26 mouse cellular contexts compared by ENCODE assay signal in genomic region chr12:4811705-4812104, GRCm38 (mm10). TPM values are rescaled to one million over a fixed set of nuclear protein-coding genes. Genes with fewer than 3 reads are reported as not detected.
DNase-seq lines count a peak whose midpoint lies in the region; ATAC-seq and TF ChIP-seq lines count a peak whose summit lies in the region.
"Had no signal": no experiment of that assay in that cellular context is flagged by ENCODE, and none has a peak within 500 bp of the region (broad histone marks: within the 10 kb centered on the region; RNA-seq: fewer than 3 reads in every experiment).

No protein-coding gene starts in this region.

- no peak overlapping the region for H3K4me2 ChIP-seq in kidney, embryonic 16.5 days (replicated peaks; ENCODE audit: low read depth, low read length)
- no peak overlapping the region for H3K4me2 ChIP-seq in lung, embryonic 14.5 days
- H3K4me2 ChIP-seq: embryonic facial prominence, embryonic 13.5 days; forebrain, embryonic 13.5 days; heart, embryonic 13.5 days; hindbrain, embryonic 14.5 days had no signal

- H3K27ac ChIP-seq in kidney, adult 2 months (ENCODE audit: insufficient read depth, low read depth, low read length), result peak overlapping the region; percentile 64; the same call in 1 of the 2 replicates
- no peak overlapping the region; the same call in 1 of the 2 replicates for H3K27ac ChIP-seq in kidney, embryonic 16.5 days (ENCODE audit: low read length)
- H3K27ac ChIP-seq in lung, embryonic 14.5 days (ENCODE audit: low read depth), result no peak overlapping the region
- H3K27ac ChIP-seq: embryonic facial prominence, embryonic 13.5 days; forebrain, embryonic 10.5 days; forebrain, embryonic 13.5 days; heart, adult 2 months; heart, embryonic 10.5 days; heart, embryonic 13.5 days; hindbrain, embryonic 14.5 days had no signal

- H3K9ac ChIP-seq in kidney, embryonic 16.5 days (replicated peaks; ENCODE audit: low read length), result no peak overlapping the region
- H3K9ac ChIP-seq in lung, embryonic 14.5 days, result no peak overlapping the region
- H3K9ac ChIP-seq: embryonic facial prominence, embryonic 13.5 days; forebrain, embryonic 13.5 days; heart, embryonic 13.5 days; hindbrain, embryonic 14.5 days had no signal

- peak; percentile 65; the same call in 1 of the 2 replicates for ATAC-seq in kidney, embryonic 16.5 days (ENCODE audit: low FRiP score, low TSS enrichment)
- no peak for ATAC-seq in lung, embryonic 14.5 days (ENCODE audit: insufficient read depth)
- ATAC-seq: CD4-positive, CD25-positive, alpha-beta regulatory T cell, adult 4 months; forebrain, embryonic 13.5 days; forebrain, embryonic 16.5 days had no signal

- TF ChIP-seq CTCF in kidney, adult 2 months (conservative IDR thresholded peaks at IDR 0.05; ENCODE audit: insufficient read depth, insufficient read length, low read depth, low read length), result no peak
- TF ChIP-seq CTCF in lung, embryonic 14.5 days (IDR thresholded peaks at IDR 0.05; ENCODE audit: low read depth), result no peak

- H3K9me3 ChIP-seq in kidney, embryonic 16.5 days (ENCODE audit: low read length), result peaks cover 5% of the 10 kb centered on the region
- H3K9me3 ChIP-seq in lung, embryonic 14.5 days (ENCODE audit: low read depth, low read length), result no peaks in the 10 kb centered on the region
- H3K9me3 ChIP-seq: embryonic facial prominence, embryonic 13.5 days; heart, embryonic 10.5 days had no signal

- 36% methylated on average over 3 of the region's 3 CpGs for WGBS in kidney, adult 2 months
- WGBS in kidney, embryonic 16.5 days, result 37% methylated on average over 3 of the region's 3 CpGs
- 17% methylated on average over 3 of the region's 3 CpGs for WGBS in lung, embryonic 14.5 days

- no peaks in the 10 kb centered on the region for H3K36me3 ChIP-seq in kidney, adult 2 months (ENCODE audit: control insufficient read depth, insufficient read depth, low read length)
- no peaks in the 10 kb centered on the region for H3K36me3 ChIP-seq in kidney, embryonic 16.5 days (ENCODE audit: insufficient read depth, low read length)
- H3K36me3 ChIP-seq in lung, embryonic 14.5 days (ENCODE audit: insufficient read depth), result no peaks in the 10 kb centered on the region
- H3K36me3 ChIP-seq: embryonic facial prominence, embryonic 13.5 days; forebrain, embryonic 10.5 days; heart, embryonic 10.5 days; heart, embryonic 13.5 days had no signal

- no peak for DNase-seq in kidney, adult 2 months
- no peak for DNase-seq in kidney, adult 18-20 months
- DNase-seq in kidney, adult 8-10 months, result no peak
- peak; percentile 18 for DNase-seq in lung, embryonic 14.5 days
- no peak for DNase-seq in lung, postnatal 36 days
- DNase-seq: adrenal gland, adult 2 months; adrenal gland, postnatal 14 days; cerebellum, adult 11 months; cerebellum, adult 2 months; cerebellum, adult 9-11 months; cerebellum, postnatal 25 days; gastrocnemius, postnatal 10 days; gastrocnemius, postnatal 36 days; heart, adult 2 months; heart, postnatal 14 days; heart, postnatal 4 days had no signal

- no peak for TF ChIP-seq POLR2A in kidney, adult 2 months (IDR thresholded peaks at IDR 0.05; ENCODE audit: low read depth, low read length)

- H3K4me1 ChIP-seq in kidney, adult 2 months (ENCODE audit: control insufficient read depth, insufficient read depth, low read length), result peaks cover 9% of the 10 kb centered on the region; the same call in 1 of the 2 replicates
- peaks cover 8% of the 10 kb centered on the region for H3K4me1 ChIP-seq in kidney, embryonic 16.5 days (ENCODE audit: insufficient read depth, low read length)
- H3K4me1 ChIP-seq in lung, embryonic 14.5 days (ENCODE audit: insufficient read depth), result no peaks in the 10 kb centered on the region

- H3K4me3 ChIP-seq in kidney, adult 2 months (ENCODE audit: insufficient read depth, low read depth, low read length), result no peak overlapping the region
- H3K4me3 ChIP-seq in kidney, embryonic 16.5 days (ENCODE audit: low read length), result no peak overlapping the region
- no peak overlapping the region for H3K4me3 ChIP-seq in lung, embryonic 14.5 days (ENCODE audit: low read depth, low read length)
- H3K4me3 ChIP-seq: embryonic facial prominence, embryonic 13.5 days; forebrain, embryonic 10.5 days; forebrain, embryonic 13.5 days; heart, adult 2 months; heart, embryonic 10.5 days; heart, embryonic 13.5 days had no signal

- H3K27me3 ChIP-seq in kidney, adult 2 months (replicated peaks; ENCODE audit: control insufficient read depth, insufficient read depth, low read length), result no peaks in the 10 kb centered on the region
- no peaks in the 10 kb centered on the region for H3K27me3 ChIP-seq in kidney, embryonic 16.5 days (ENCODE audit: insufficient read depth, low read length)
- H3K27me3 ChIP-seq in lung, embryonic 14.5 days (ENCODE audit: insufficient read depth, low read length), result no peaks in the 10 kb centered on the region
- H3K27me3 ChIP-seq: embryonic facial prominence, embryonic 13.5 days; forebrain, embryonic 13.5 days; heart, embryonic 13.5 days had no signal

RNA-seq across cellular contexts. Expression of gene Sf3b6, which starts 5.6 kb away (rescaled TPM):
- 79.8 and 83.7 TPM in 2 replicates for polyA plus RNA-seq in kidney, adult 2 months (2012; rRNA removed)
- polyA plus RNA-seq in kidney, embryonic 16.5 days (2015; fragmentation: Nextera tagmentation; extraction: Ambion mirVana), result 162 and 190 TPM in 2 replicates
- polyA plus RNA-seq in lung, embryonic 14.5 days (2014; fragmentation: Nextera tagmentation; extraction: Ambion mirVana), result 258 and 261 TPM in 2 replicates

RNA-seq across cellular contexts. Expression of gene Fkbp1b, which starts 29.7 kb away (rescaled TPM):
- polyA plus RNA-seq in kidney, adult 2 months (2012; rRNA removed), result 2.1 and 4.8 TPM in 2 replicates
- polyA plus RNA-seq in kidney, embryonic 16.5 days (2015; fragmentation: Nextera tagmentation; extraction: Ambion mirVana), result 7.4 and 9.5 TPM in 2 replicates
- 9.4 and 10.0 TPM in 2 replicates for polyA plus RNA-seq in lung, embryonic 14.5 days (2014; fragmentation: Nextera tagmentation; extraction: Ambion mirVana)
- polyA plus RNA-seq: CD4-positive, CD25-positive, alpha-beta regulatory T cell, adult 4 months had no signal

RNA-seq across cellular contexts. Expression of gene Wdcp, which starts 31.4 kb away (rescaled TPM):
- 6.4 and 7.7 TPM in 2 replicates for polyA plus RNA-seq in kidney, adult 2 months (2012; rRNA removed)
- polyA plus RNA-seq in kidney, embryonic 16.5 days (2015; fragmentation: Nextera tagmentation; extraction: Ambion mirVana), result 15.3 and 16.9 TPM in 2 replicates
- polyA plus RNA-seq in lung, embryonic 14.5 days (2014; fragmentation: Nextera tagmentation; extraction: Ambion mirVana), result 16.4 and 17.5 TPM in 2 replicates

RNA-seq across cellular contexts. Expression of gene Fam228b, which starts 42.6 kb away (rescaled TPM):
- polyA plus RNA-seq in kidney, adult 2 months (2012; rRNA removed), result 0.38 and 0.56 TPM in 2 replicates
- polyA plus RNA-seq in kidney, embryonic 16.5 days (2015; fragmentation: Nextera tagmentation; extraction: Ambion mirVana), result 1.9 and 4.1 TPM in 2 replicates
- 1.4 and 1.6 TPM in 2 replicates for polyA plus RNA-seq in lung, embryonic 14.5 days (2014; fragmentation: Nextera tagmentation; extraction: Ambion mirVana)

RNA-seq across cellular contexts. Expression of gene Pfn4, which starts 42.9 kb away (rescaled TPM):
- polyA plus RNA-seq in kidney, adult 2 months (2012; rRNA removed), result 0.81 and 0.91 TPM in 2 replicates
- 2.4 and 2.8 TPM in 2 replicates for polyA plus RNA-seq in kidney, embryonic 16.5 days (2015; fragmentation: Nextera tagmentation; extraction: Ambion mirVana)
- polyA plus RNA-seq in lung, embryonic 14.5 days (2014; fragmentation: Nextera tagmentation; extraction: Ambion mirVana), result 2.1 and 2.5 TPM in 2 replicates
- polyA plus RNA-seq: C2C12 had no signal
